Mouse (Mus musculus) spleen, postnatal 4 days (tissue): ENCODE data around the gene Lman2.
A peak's percentile ranks its signal among the peaks of the same experiment; 100 is the strongest.

Experiments used
- DNase-seq, 2 experiments: peaks; one replicate each; pipeline ENCODE4 v3.0.0; 2022; ENCODE audit warnings: low spot score in 2 of 2

Lman2 gene

GRCm38 (mm10) chr13:55362453-55363060 is at the start of gene Lman2:
Gene Lman2 (minus strand): TSS chr13:55362783.
- peak; percentile 91 to 94 for DNase-seq

- no peak for DNase-seq
Observed at GRCm38 (mm10) chr13:55411826-55412225, 49.2 kb upstream of the Lman2 start.

- DNase-seq: no peak
Observed at GRCm38 (mm10) chr13:55408546-55409120, 46.0 kb upstream of the Lman2 start.

GRCm38 (mm10) chr13:55407341-55407740 is 44.8 kb upstream of the Lman2 start:
- no peak for DNase-seq

- no peak for DNase-seq
Observed at GRCm38 (mm10) chr13:55405783-55406390, 43.3 kb upstream of the Lman2 start.

GRCm38 (mm10) chr13:55404853-55405782 is 42.5 kb upstream of the Lman2 start:
- peak; percentile 76 to 93 for DNase-seq

GRCm38 (mm10) chr13:55403935-55404852 is 41.6 kb upstream of the Lman2 start:
- no peak for DNase-seq

- no peak for DNase-seq
Observed at GRCm38 (mm10) chr13:55403266-55403665, 40.7 kb upstream of the Lman2 start.

- DNase-seq: no peak
Observed at GRCm38 (mm10) chr13:55400039-55400346, 37.4 kb upstream of the Lman2 start.

GRCm38 (mm10) chr13:55399300-55400038 is 36.9 kb upstream of the Lman2 start:
- DNase-seq: no peak

GRCm38 (mm10) chr13:55398088-55398487 is 35.5 kb upstream of the Lman2 start, which contains the start of gene Slc34a1:
Gene Slc34a1 (plus strand): TSS chr13:55398187.
- DNase-seq: no peak

- DNase-seq: peak; percentile 52 to 78
Observed at GRCm38 (mm10) chr13:55392933-55393332, 30.4 kb upstream of the Lman2 start.

GRCm38 (mm10) chr13:55391626-55392029 is 29.0 kb upstream of the Lman2 start:
- no peak for DNase-seq

GRCm38 (mm10) chr13:55390644-55391043 is 28.1 kb upstream of the Lman2 start:
- DNase-seq: no peak

- no peak for DNase-seq
Observed at GRCm38 (mm10) chr13:55381790-55382189, 19.2 kb upstream of the Lman2 start.

GRCm38 (mm10) chr13:55378907-55379580 is 16.5 kb upstream of the Lman2 start:
- DNase-seq: no peak

GRCm38 (mm10) chr13:55375877-55376276 is 13.3 kb upstream of the Lman2 start:
- no peak for DNase-seq

- no peak for DNase-seq
Observed at GRCm38 (mm10) chr13:55374206-55374924, 11.8 kb upstream of the Lman2 start.

- no peak for DNase-seq
Observed at GRCm38 (mm10) chr13:55371740-55372139, 9.2 kb upstream of the Lman2 start.
